Mouse (Mus musculus): ENCODE data around the gene Eva1b. TPM values are rescaled to one million over a fixed set of nuclear protein-coding genes. Genes with fewer than 3 reads are reported as not detected.
"Not testable (repeated sequence)": the region's sequence is repeated elsewhere in the genome, so short reads cannot be mapped to it uniquely, and the experiment has no call there.

Gene Eva1b
- polyA plus RNA-seq, 1 experiment from 2014 or later, result 12.5 TPM

DNA sequence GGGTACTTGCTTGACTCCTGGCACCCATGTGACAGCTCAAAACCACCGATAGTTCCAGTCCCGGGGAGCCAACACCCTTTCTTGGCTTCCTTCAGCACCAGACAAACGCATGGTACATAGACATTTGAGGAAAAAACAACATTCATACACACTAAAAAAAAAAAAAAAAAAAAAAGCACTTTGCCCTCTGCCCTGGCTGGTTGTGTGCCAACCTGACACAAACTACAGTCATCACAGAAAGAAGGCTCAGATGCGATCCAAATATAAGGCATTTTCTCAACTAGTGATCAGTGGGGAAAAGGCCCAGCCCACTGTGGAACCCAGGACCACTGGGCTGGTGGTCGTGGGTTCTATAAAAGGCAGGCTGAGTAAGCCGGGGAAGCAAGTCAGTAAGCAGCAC is 21.3 kb downstream of the Eva1b start:
- no peaks in the 10 kb centered on the region for H3K27me3 ChIP-seq
- no peak overlapping the region for H3K27ac ChIP-seq (replicated peaks)
- peaks cover 12% of the 10 kb centered on the region for H3K4me1 ChIP-seq (replicated peaks)
- H3K9me3 ChIP-seq (replicated peaks), result no peaks in the 10 kb centered on the region
- no peak overlapping the region for H3K4me2 ChIP-seq
- 76% methylated on average over 6 of the region's 6 CpGs for WGBS (ENCODE audit: insufficient replicate concordance)
- no peak overlapping the region for H3K9ac ChIP-seq
- ATAC-seq (ENCODE audit: insufficient read depth), result no peak
- H3K4me3 ChIP-seq (replicated peaks), result no peak overlapping the region
- H3K36me3 ChIP-seq (replicated peaks), result peaks cover 88% of the 10 kb centered on the region

DNA sequence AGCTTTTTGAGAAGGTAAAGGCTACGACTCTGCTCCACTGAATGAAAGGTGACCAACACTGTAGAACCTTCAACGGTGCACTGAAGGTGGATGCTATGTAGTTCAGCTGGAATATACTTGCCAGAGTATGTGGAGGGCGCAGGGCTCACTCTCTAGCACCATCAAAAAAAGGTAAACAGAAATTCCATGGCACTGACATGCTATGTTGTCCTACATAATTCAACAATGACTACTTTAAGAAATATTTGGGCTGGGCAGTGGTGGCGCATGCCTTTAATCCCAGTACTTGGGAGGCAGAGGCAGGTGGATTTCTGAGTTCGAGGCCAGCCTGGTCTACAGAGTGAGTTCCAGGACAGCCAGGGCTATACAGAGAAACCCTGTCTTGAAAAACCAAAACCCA is 23.2 kb downstream of the Eva1b start:
- not testable (repeated sequence) for H3K27me3 ChIP-seq; H3K4me3 ChIP-seq (replicated peaks); H3K9ac ChIP-seq; H3K9me3 ChIP-seq (replicated peaks); H3K27ac ChIP-seq (replicated peaks); H3K4me2 ChIP-seq; ATAC-seq (ENCODE audit: insufficient read depth)
- Histone ChIP-seq H3K4me1 (replicated peaks) (peaks cover 18% of the 10 kb centered on the region), H3K36me3 (replicated peaks) (peaks cover 97% of the 10 kb centered on the region)
- WGBS (ENCODE audit: insufficient replicate concordance), result 93% methylated on average over 5 of the region's 5 CpGs

DNA sequence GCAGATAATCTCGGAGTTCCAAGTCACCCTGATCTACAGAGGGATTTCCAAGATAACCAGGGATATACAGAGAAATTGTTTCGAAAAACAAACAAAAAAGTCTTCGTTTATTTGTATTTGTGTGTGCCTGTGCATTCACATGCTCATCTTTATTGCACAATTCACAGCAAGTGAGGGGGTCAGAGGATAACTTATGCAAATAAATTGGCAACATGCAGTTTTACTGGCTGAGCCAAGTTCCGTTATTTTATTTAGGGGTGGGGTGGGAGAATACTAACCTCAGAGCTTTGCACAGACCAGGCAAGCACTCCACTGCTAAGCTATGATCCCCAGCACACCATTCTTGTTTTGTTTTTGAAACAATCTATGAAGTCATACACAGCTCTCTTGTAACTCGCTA is 26.3 kb downstream of the Eva1b start:
- no peak overlapping the region for H3K9ac ChIP-seq
- no peaks in the 10 kb centered on the region for H3K9me3 ChIP-seq (replicated peaks)
- ATAC-seq (ENCODE audit: insufficient read depth), result no peak
- peaks cover 93% of the 10 kb centered on the region for H3K36me3 ChIP-seq (replicated peaks)
- no peaks in the 10 kb centered on the region for H3K27me3 ChIP-seq
- H3K4me3 ChIP-seq (replicated peaks), result no peak overlapping the region
- WGBS (ENCODE audit: insufficient replicate concordance), result 82% methylated on average over 5 of the region's 5 CpGs
- no peak overlapping the region for H3K27ac ChIP-seq (replicated peaks)
- no peak overlapping the region for H3K4me2 ChIP-seq
- H3K4me1 ChIP-seq (replicated peaks), result peaks cover 13% of the 10 kb centered on the region

DNA sequence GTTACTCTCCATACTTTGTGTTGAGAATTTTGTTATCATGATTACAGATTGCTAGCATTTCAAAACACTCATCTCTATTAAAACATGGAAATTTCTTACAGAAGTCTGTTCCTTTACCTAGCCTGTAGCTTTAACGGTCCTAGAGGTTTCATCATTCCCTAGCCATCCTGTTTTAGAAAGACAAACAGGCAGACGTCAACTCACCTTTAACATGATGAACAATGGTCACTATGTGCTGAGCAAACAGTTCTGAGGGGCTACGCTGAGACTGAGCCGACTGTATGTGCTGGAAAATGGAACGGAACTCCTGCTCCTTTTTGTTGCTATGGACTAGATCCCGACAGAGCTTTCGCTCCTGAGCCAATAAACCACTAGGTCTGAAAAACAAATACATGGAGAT is 28.4 kb downstream of the Eva1b start:
- peaks cover 93% of the 10 kb centered on the region for H3K36me3 ChIP-seq (replicated peaks)
- peaks cover 13% of the 10 kb centered on the region for H3K4me1 ChIP-seq (replicated peaks)
- H3K27ac ChIP-seq (replicated peaks); H3K9me3 ChIP-seq (replicated peaks); H3K4me3 ChIP-seq (replicated peaks); H3K4me2 ChIP-seq; H3K9ac ChIP-seq; H3K27me3 ChIP-seq: not testable (repeated sequence)
- peak; percentile 40; the same call in 1 of the 2 replicates for ATAC-seq (ENCODE audit: insufficient read depth)
- WGBS (ENCODE audit: insufficient replicate concordance), result 86% methylated on average over 7 of the region's 7 CpGs

DNA sequence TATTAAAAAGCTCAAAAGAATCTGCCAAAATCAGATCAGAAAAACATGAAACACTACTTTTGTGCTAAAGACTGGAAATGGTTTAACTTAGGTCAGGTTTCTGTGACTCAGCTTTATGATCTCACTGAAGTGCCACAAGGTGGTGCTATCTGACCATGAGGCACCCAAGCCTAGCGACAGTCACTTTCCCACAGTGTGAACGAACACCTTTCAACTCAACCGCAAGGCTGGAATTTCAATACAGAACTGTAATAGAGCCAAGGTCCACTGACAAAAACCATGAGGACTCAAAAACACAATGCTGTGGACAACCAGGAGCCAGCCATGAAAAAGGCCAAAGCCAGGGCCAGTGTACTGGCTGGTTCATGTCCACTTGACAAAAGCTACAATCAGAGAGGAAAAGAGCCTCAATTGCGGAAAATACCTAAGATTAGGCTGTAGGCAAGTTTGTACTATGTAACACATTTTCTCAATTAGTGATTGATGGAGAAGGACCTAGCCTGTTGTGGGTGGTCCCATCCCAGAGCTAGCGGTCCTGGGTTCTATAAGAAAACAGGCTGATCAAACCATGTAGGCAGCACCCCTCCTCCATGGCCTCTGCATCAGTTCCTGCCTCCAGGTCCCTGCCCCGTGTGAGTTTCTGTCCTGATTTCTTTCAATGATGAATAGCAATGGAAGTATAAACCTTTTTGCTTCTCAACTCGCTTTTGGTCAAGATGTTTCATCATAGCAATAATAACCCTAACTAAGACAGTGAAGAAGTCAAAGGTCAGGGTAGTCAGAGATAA is 33.8 kb downstream of the Eva1b start:
- Histone ChIP-seq H3K4me1 (replicated peaks) (peaks cover 11% of the 10 kb centered on the region), H3K36me3 (replicated peaks) (peaks cover 93% of the 10 kb centered on the region), H3K9me3 (replicated peaks) (no peaks in the 10 kb centered on the region), H3K27me3 (no peaks in the 10 kb centered on the region), H3K9ac (no peak overlapping the region), H3K4me3 (replicated peaks) (no peak overlapping the region), H3K27ac (replicated peaks) (no peak overlapping the region), H3K4me2 (no peak overlapping the region)
- 67% methylated on average over 7 of the region's 7 CpGs for WGBS (ENCODE audit: insufficient replicate concordance)
- peak; percentile 47; the same call in 1 of the 2 replicates for ATAC-seq (ENCODE audit: insufficient read depth)

DNA sequence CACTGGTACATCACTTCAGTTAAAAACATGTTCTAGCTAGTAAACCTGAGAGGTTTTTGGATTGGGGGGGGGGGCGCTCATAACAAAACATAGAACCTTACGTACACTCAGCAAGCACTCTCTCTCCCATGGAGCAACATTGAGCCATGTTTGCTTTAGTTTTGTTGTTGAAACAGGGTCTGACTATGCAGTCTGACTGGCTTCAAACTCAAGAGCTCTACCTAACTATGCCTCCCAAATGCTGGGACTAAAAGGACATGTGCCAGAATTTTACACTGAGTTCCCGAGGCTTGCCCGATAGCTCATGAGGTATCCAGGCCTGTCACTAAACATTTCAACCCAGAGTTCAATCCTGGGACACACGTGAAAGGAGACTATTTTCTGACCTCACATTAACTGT is 35.5 kb downstream of the Eva1b start:
- Histone ChIP-seq H3K4me1 (replicated peaks) (peaks cover 5% of the 10 kb centered on the region; the same call in 1 of the 2 replicates), H3K36me3 (replicated peaks) (peaks cover 92% of the 10 kb centered on the region), H3K27me3 (no peaks in the 10 kb centered on the region), H3K27ac (replicated peaks) (no peak overlapping the region), H3K9me3 (replicated peaks) (no peaks in the 10 kb centered on the region), H3K4me3 (replicated peaks) (no peak overlapping the region), H3K9ac (no peak overlapping the region), H3K4me2 (no peak overlapping the region)
- ATAC-seq (ENCODE audit: insufficient read depth), result no peak
- 86% methylated on average over 5 of the region's 5 CpGs for WGBS (ENCODE audit: insufficient replicate concordance)

DNA sequence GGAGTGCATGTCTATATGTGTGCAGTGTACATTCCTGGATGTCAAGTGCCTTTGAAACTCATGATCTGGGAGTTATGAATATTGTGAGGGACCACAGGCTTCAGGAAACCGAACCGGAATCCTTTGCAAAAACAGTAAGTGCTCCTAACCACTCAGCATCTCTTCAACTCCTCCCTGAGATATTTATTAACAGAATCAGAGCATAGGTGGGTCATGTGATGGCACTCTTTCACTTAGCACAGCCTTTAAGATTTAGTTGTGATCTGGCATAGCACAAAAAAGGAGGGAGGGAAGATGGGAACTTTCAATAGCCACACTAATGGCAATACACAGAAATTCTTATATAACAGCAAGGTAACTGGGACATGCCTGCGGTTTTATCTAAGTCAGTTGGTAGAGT is 39.6 kb downstream of the Eva1b start:
- H3K27ac ChIP-seq (replicated peaks), result no peak overlapping the region
- no peak overlapping the region for H3K9ac ChIP-seq
- H3K36me3 ChIP-seq (replicated peaks), result peaks cover 94% of the 10 kb centered on the region
- ATAC-seq (ENCODE audit: insufficient read depth), result no peak
- WGBS (ENCODE audit: insufficient replicate concordance), result 83% methylated on average over 3 of the region's 3 CpGs
- H3K4me1 ChIP-seq (replicated peaks), result peaks cover 8% of the 10 kb centered on the region; the same call in 1 of the 2 replicates
- no peaks in the 10 kb centered on the region for H3K27me3 ChIP-seq
- H3K9me3 ChIP-seq (replicated peaks), result no peaks in the 10 kb centered on the region
- H3K4me2 ChIP-seq, result no peak overlapping the region
- no peak overlapping the region for H3K4me3 ChIP-seq (replicated peaks)

DNA sequence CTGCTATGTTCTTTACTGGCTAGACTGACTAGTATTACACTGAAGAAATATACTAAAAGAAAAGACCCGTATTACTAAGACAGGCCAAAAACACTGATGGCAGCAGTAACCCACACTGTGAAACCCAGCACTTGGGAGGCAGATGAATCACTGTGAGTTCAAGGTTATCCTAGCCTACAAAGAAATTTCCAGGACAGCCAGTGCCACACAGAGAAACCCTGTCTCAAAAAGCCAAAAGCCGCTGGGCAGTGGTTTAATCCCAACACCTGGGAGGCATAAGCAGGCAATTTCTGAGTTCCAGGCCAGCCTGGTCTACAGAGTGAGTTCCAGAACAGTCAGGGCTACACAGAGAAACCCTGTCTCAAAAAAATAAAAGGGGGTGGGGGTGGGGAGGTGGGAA is 43.1 kb downstream of the Eva1b start:
- no peak for ATAC-seq (ENCODE audit: insufficient read depth)
- H3K9me3 ChIP-seq (replicated peaks), result no peaks in the 10 kb centered on the region
- no peak overlapping the region for H3K27ac ChIP-seq (replicated peaks)
- H3K9ac ChIP-seq, result no peak overlapping the region
- H3K27me3 ChIP-seq, result no peaks in the 10 kb centered on the region
- no peak overlapping the region for H3K4me2 ChIP-seq
- peaks cover 4% of the 10 kb centered on the region; the same call in 1 of the 2 replicates for H3K4me1 ChIP-seq (replicated peaks)
- peaks cover 93% of the 10 kb centered on the region for H3K36me3 ChIP-seq (replicated peaks)
- no peak overlapping the region for H3K4me3 ChIP-seq (replicated peaks)
- WGBS (ENCODE audit: insufficient replicate concordance), result 88% methylated on average over 2 of the region's 2 CpGs

DNA sequence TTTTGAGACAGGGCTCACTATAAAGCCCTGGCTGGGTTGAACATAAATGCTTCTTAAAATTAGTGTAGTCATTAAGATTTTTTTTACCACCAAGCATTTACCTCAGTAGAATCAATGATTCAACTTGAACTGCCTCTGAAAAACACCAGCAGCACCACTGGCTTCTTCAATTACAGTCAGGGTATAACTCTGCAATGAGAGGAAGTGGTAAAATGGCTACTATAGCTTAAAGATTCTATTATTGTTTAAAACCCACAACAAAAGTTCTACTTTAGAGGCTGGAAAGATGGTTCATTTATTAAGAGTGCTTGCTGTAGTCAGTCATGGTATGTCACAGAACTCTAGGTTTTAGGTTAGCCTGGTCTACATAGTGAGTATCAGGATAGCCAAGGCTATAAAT is 46.7 kb downstream of the Eva1b start:
- no peak for ATAC-seq (ENCODE audit: insufficient read depth)
- H3K9me3 ChIP-seq (replicated peaks), result no peaks in the 10 kb centered on the region
- H3K9ac ChIP-seq, result no peak overlapping the region
- H3K27me3 ChIP-seq, result no peaks in the 10 kb centered on the region
- no peak overlapping the region for H3K27ac ChIP-seq (replicated peaks)
- no peak overlapping the region for H3K4me3 ChIP-seq (replicated peaks)
- no peak overlapping the region for H3K4me2 ChIP-seq
- peaks cover 81% of the 10 kb centered on the region for H3K36me3 ChIP-seq (replicated peaks)
- H3K4me1 ChIP-seq (replicated peaks), result peaks cover 27% of the 10 kb centered on the region

DNA sequence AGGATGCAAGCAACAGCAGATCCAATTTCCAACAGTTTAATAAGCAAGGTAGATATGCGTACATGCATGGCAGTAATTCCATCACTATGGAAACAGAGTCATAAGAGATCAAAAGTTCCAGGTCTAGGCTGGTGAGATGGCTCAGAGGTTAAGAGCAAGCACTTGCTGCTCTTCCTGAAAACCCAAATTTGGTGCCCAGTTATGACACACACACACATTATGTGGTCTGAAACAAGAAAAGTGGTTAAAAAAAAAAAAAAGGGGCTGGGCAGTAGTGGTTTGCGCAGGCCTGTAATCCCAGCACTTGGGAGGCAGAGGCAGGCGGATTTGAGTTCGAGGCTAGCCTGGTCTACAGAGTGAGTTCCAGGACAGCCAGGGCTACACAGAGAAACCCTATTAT is 47.4 kb downstream of the Eva1b start:
- ATAC-seq (ENCODE audit: insufficient read depth), result no peak
- H3K9ac ChIP-seq, result no peak overlapping the region
- peaks cover 34% of the 10 kb centered on the region for H3K4me1 ChIP-seq (replicated peaks)
- H3K27ac ChIP-seq (replicated peaks), result no peak overlapping the region
- peaks cover 75% of the 10 kb centered on the region for H3K36me3 ChIP-seq (replicated peaks)
- no peaks in the 10 kb centered on the region for H3K9me3 ChIP-seq (replicated peaks)
- H3K27me3 ChIP-seq, result no peaks in the 10 kb centered on the region
- H3K4me2 ChIP-seq, result no peak overlapping the region
- WGBS (ENCODE audit: insufficient replicate concordance), result 92% methylated on average over 4 of the region's 4 CpGs
- no peak overlapping the region for H3K4me3 ChIP-seq (replicated peaks)

DNA sequence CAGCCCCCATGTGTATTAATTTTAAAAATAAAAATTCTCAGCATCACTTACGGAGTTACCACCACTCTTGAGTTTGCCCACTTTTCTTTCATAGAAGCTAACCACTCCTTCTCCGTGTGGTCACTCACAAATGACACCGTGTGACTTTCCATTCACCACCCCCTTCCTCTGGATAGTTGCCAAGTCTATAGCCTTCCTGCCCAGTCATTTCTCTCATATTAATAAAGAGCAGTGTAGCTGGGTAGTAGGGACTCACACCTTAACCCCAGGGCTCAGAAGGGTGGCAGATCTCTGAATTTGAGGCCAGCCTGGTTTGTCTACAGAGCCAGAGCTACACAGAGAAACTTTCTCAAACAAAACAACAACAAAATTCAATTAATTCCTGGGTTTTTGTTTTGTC is 49.9 kb downstream of the Eva1b start:
- Histone ChIP-seq H3K27ac (replicated peaks) (no peak overlapping the region; the same call in 1 of the 2 replicates), H3K9ac (no peak overlapping the region), H3K4me3 (replicated peaks) (no peak overlapping the region), H3K4me2 (0 out of 2 replicates have a peak overlapping the region, but pooled peaks have one; percentile 25), H3K4me1 (replicated peaks) (peaks cover 45% of the 10 kb centered on the region), H3K9me3 (replicated peaks) (no peaks in the 10 kb centered on the region), H3K27me3 (no peaks in the 10 kb centered on the region), H3K36me3 (replicated peaks) (peaks cover 59% of the 10 kb centered on the region)
- ATAC-seq (ENCODE audit: insufficient read depth), result no peak
- 61% methylated on average over 3 of the region's 3 CpGs for WGBS (ENCODE audit: insufficient replicate concordance)
